Mouse (Mus musculus): ENCODE results near the gene Psme2b. TPM values are rescaled to one million over a fixed set of nuclear protein-coding genes. Genes with fewer than 3 reads are reported as not detected.

Psme2b gene
- polyA plus RNA-seq (2017; shearing (Covaris generic)): 224 TPM

GRCm38 (mm10) chr11:48946090-48946489 lies at the start of gene Psme2b:
Gene Psme2b, minus strand, starts transcription at chr11:48946190.

DNA sequence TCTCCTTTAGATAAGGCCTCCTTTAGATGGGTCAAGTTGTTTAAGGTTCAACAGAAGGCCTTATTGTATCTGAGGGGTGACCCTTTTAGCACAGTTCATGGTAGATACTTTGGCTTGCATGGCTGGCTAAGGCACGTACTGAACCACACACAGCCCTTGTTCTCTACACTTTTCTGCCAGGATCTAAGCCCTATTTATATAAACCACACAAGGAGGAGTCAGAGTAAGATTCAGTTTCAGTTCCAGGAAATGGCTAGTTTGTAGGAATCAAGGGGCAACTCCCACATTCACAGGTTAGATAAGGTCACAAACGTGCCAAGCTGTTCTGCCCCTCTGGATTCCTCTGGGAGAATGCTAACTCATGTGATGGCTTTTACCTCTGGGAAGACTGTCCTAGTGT lies 48.0 kb upstream of the Psme2b start, which contains the start of gene Tgtp1:
Tgtp1 (minus strand) TSS at position 155 of the 400 bp plus-strand sequence.

GRCm38 (mm10) chr11:48991740-48992520 lies 45.9 kb upstream of the Psme2b start, which contains the start of gene Gm12185:
Gene Gm12185, minus strand, starts transcription at chr11:48992226.

GRCm38 (mm10) chr11:48979251-48979650 lies 33.3 kb upstream of the Psme2b start, which contains the start of gene 9930111J21Rik1:
Gene 9930111J21Rik1, minus strand, starts transcription at chr11:48979398.

GRCm38 (mm10) chr11:48978240-48978939 lies 32.4 kb upstream of the Psme2b start, which contains the start of gene Olfr56:
Gene Olfr56, plus strand, starts transcription at chr11:48978889.

DNA sequence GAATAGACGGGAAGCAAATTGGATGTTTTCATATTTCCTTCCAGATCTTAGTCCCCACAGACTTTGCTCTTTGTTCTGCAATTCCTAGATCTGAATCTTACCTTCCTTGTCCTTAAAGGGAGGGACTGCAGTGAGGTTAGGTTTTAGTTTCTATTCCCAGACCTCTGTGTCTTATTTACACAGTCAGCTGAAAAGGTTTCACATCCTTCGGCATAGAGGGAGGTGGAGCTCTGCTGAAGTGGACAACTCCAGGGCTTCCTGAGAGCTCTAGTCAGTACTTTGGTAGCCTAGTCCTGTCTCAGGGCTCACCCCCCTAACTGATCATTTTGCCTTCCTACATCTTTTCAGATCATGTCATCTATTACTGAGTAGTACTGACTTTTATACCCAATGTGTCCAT lies 44.0 kb downstream of the Psme2b start, which contains the start of gene Gm5431:
Gm5431 (minus strand) TSS at position 194 of the 400 bp plus-strand sequence.

Other genes with a start within 250 kb of the Psme2b start
- 572 TPM for gene Rack1, start 145.9 kb downstream of the Psme2b start, polyA plus RNA-seq (2017; shearing (Covaris generic))
- 1.3 TPM for gene Trim41, start 128.8 kb downstream of the Psme2b start, polyA plus RNA-seq (2017; shearing (Covaris generic))
- 1.2 TPM for gene Trim7, start 120.0 kb downstream of the Psme2b start, polyA plus RNA-seq (2017; shearing (Covaris generic))
- gene Gm12184, start 119.5 kb downstream of the Psme2b start, polyA plus RNA-seq (2017; shearing (Covaris generic)): 6.0 TPM
- gene Irgm1, start 74.5 kb downstream of the Psme2b start, polyA plus RNA-seq (2017; shearing (Covaris generic)): 128 TPM
- 1.3 TPM for gene Gm5431, start 44.0 kb downstream of the Psme2b start, polyA plus RNA-seq (2017; shearing (Covaris generic))
- gene Olfr56, start 32.7 kb upstream of the Psme2b start, polyA plus RNA-seq (2017; shearing (Covaris generic)): 1.0 TPM
- 215 TPM for gene 9930111J21Rik1, start 33.2 kb upstream of the Psme2b start, polyA plus RNA-seq (2017; shearing (Covaris generic))
- 5.1 TPM for gene Gm12185, start 46.0 kb upstream of the Psme2b start, polyA plus RNA-seq (2017; shearing (Covaris generic))
- 197 TPM for gene Tgtp1, start 48.0 kb upstream of the Psme2b start, polyA plus RNA-seq (2017; shearing (Covaris generic))
- gene 9930111J21Rik2, start 105.1 kb upstream of the Psme2b start, polyA plus RNA-seq (2017; shearing (Covaris generic)): 116 TPM
- 249 TPM for gene Tgtp2, start 118.0 kb upstream of the Psme2b start, polyA plus RNA-seq (2017; shearing (Covaris generic))
- 436 TPM for gene Ifi47, start 130.4 kb upstream of the Psme2b start, polyA plus RNA-seq (2017; shearing (Covaris generic))
- not detected for gene Olfr1396, start 168.7 kb upstream of the Psme2b start, polyA plus RNA-seq (2017; shearing (Covaris generic))
- gene Olfr1395, start 196.1 kb upstream of the Psme2b start, polyA plus RNA-seq (2017; shearing (Covaris generic)): not detected
- gene Olfr1394, start 208.2 kb upstream of the Psme2b start, polyA plus RNA-seq (2017; shearing (Covaris generic)): not detected
- not detected for gene Btnl9, start 241.0 kb upstream of the Psme2b start, polyA plus RNA-seq (2017; shearing (Covaris generic))